Mouse (Mus musculus): ENCODE measurements at regions not wholly inside any gene's neighbourhood (a gene's known extent, or its start where the extent isn't known, plus 50 kb on each side); places are given as distances from the start of the nearest gene placed in this dataset.

GRCm38 (mm10) chr15:59805771-59806170 lies 210.6 kb downstream of the 4933412E24Rik start:
- H3K4me3 ChIP-seq, result no peak overlapping the region
- no peaks in the 10 kb centered on the region for H3K4me1 ChIP-seq
- H3K9ac ChIP-seq (replicated peaks), result no peak overlapping the region
- H3K27me3 ChIP-seq, result no peaks in the 10 kb centered on the region
- no peaks in the 10 kb centered on the region for H3K9me3 ChIP-seq
- WGBS, result 97% methylated on average over 2 of the region's 2 CpGs
- no peaks in the 10 kb centered on the region for H3K36me3 ChIP-seq
- ATAC-seq (replicated peaks), result no peak
- no peak overlapping the region for H3K27ac ChIP-seq (replicated peaks)
- no peak overlapping the region for H3K4me2 ChIP-seq (replicated peaks)

DNA sequence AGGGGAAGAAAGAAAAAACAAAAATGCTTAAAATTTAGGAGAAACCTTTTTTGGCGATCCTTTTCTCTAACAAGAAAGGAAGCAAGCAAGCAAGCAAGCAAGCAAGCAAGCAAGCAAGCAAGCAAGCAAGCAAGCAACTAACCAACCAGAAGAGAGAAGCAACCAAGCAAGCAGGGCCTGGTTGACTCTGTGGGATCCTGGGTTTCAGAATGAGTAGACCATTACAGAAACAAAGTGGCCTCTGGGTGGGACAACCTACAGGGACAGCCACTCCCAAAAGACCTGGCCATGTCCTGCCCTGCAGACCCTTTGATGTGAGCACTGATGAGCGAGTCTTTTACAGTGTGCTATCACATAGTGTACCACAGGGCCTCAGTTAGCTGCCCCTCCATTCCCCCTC lies 211.6 kb downstream of the 4933412E24Rik start:
- ATAC-seq (replicated peaks), result no peak
- H3K9me3 ChIP-seq, result no peaks in the 10 kb centered on the region
- 84% methylated on average over 2 of the region's 2 CpGs for WGBS
- no peaks in the 10 kb centered on the region for H3K27me3 ChIP-seq
- H3K27ac ChIP-seq (replicated peaks), result no peak overlapping the region
- H3K4me3 ChIP-seq, result no peak overlapping the region
- no peak overlapping the region for H3K4me2 ChIP-seq (replicated peaks)
- no peaks in the 10 kb centered on the region for H3K4me1 ChIP-seq
- H3K36me3 ChIP-seq, result no peaks in the 10 kb centered on the region
- no peak overlapping the region for H3K9ac ChIP-seq (replicated peaks)

- H3K4me1 ChIP-seq, result no peaks in the 10 kb centered on the region
- no peak overlapping the region for H3K4me3 ChIP-seq
- ATAC-seq (replicated peaks), result no peak
- H3K9ac ChIP-seq (replicated peaks), result no peak overlapping the region
- 88% methylated on average over 7 of the region's 7 CpGs for WGBS
- no peaks in the 10 kb centered on the region for H3K36me3 ChIP-seq
- H3K9me3 ChIP-seq, result no peaks in the 10 kb centered on the region
- no peak overlapping the region for H3K27ac ChIP-seq (replicated peaks)
- H3K27me3 ChIP-seq, result no peaks in the 10 kb centered on the region
- H3K4me2 ChIP-seq (replicated peaks), result no peak overlapping the region
These were observed 212.0 kb downstream of the 4933412E24Rik start for GRCm38 (mm10) chr15:59804394-59804793.

DNA sequence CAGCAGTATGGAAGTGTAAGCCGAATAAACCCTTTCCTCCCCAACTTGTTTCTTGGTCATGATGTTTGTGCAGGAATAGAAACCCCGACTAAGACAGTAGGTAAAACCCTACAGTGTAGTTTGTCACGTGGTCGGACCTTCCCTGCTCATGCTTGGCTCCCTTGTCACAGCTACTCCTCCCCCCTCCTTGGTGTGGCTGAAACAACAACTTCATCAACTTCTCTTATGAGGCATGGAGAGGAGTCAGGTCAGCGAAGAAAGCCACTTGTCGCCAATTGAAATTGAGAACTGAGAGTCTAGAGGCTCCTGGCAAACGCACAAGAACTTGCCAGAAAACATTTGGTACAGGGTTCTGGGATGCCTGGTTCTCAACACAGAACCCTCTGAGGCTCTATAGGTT lies 214.1 kb downstream of the 4933412E24Rik start:
- Histone ChIP-seq H3K27ac (replicated peaks) (no peak overlapping the region), H3K36me3 (no peaks in the 10 kb centered on the region), H3K27me3 (no peaks in the 10 kb centered on the region), H3K9ac (replicated peaks) (no peak overlapping the region), H3K4me1 (no peaks in the 10 kb centered on the region), H3K4me3 (no peak overlapping the region), H3K4me2 (replicated peaks) (no peak overlapping the region), H3K9me3 (no peaks in the 10 kb centered on the region)
- no peak for ATAC-seq (replicated peaks)
- WGBS, result 90% methylated on average over 7 of the region's 7 CpGs

- Histone ChIP-seq H3K4me3 (no peak overlapping the region), H3K36me3 (no peaks in the 10 kb centered on the region), H3K27ac (replicated peaks) (no peak overlapping the region), H3K4me1 (no peaks in the 10 kb centered on the region), H3K9me3 (no peaks in the 10 kb centered on the region), H3K9ac (replicated peaks) (no peak overlapping the region), H3K27me3 (no peaks in the 10 kb centered on the region), H3K4me2 (replicated peaks) (no peak overlapping the region)
- no peak for ATAC-seq (replicated peaks)
- WGBS, result 89% methylated on average over 3 of the region's 3 CpGs
These were observed 217.1 kb downstream of the 4933412E24Rik start for GRCm38 (mm10) chr15:59799124-59799815.

DNA sequence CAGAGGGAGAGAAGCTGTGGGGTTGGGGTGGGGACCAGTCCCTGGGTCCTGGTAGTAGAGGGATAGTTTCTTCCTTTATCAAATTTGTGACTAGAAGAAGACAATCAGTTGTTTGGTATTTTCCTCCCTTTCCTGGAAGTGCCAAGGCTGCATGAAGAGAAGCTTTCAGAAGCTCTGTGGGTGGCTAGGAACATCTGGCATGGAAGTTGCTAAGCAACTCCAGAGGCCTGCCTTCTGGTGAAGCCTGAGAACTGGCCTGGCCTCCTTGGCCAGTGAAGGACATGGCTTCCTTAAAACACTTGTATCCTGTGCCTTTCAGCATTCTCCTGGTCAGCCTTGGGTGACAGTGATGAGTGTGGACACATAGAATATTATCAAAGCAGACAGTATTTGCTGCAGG lies 217.9 kb downstream of the 4933412E24Rik start:
- no peaks in the 10 kb centered on the region for H3K9me3 ChIP-seq
- no peaks in the 10 kb centered on the region for H3K4me1 ChIP-seq
- ATAC-seq (replicated peaks), result no peak
- H3K4me2 ChIP-seq (replicated peaks), result no peak overlapping the region
- no peak overlapping the region for H3K9ac ChIP-seq (replicated peaks)
- no peaks in the 10 kb centered on the region for H3K36me3 ChIP-seq
- H3K4me3 ChIP-seq, result no peak overlapping the region
- H3K27me3 ChIP-seq, result no peaks in the 10 kb centered on the region
- no peak overlapping the region for H3K27ac ChIP-seq (replicated peaks)

GRCm38 (mm10) chr15:59795717-59796116 lies 220.7 kb downstream of the 4933412E24Rik start:
- Histone ChIP-seq H3K9ac (replicated peaks) (no peak overlapping the region), H3K27me3 (no peaks in the 10 kb centered on the region), H3K27ac (replicated peaks) (no peak overlapping the region), H3K4me3 (no peak overlapping the region), H3K4me2 (replicated peaks) (no peak overlapping the region), H3K9me3 (no peaks in the 10 kb centered on the region), H3K36me3 (no peaks in the 10 kb centered on the region), H3K4me1 (no peaks in the 10 kb centered on the region)
- no peak for ATAC-seq (replicated peaks)
- 94% methylated on average over 5 of the region's 5 CpGs for WGBS

DNA sequence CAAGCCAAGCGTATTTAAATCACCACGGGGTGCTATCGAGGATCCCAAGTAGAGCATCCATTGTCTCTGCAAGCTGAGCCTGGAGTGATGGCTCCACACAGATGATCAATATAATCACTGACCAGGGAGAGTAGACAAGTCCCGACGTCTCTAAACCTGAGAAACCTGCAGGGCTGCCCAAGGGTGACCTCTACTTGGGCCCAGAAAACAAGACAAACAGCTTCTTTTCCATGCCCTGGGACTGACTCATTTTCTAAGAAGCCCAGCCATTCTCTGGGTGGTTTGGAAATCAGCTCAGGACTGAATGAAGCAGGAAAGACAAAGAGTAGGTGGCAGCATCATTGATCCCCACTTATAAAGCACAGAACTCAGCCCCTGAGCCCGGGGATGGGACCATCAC lies 221.5 kb downstream of the 4933412E24Rik start:
- H3K36me3 ChIP-seq, result no peaks in the 10 kb centered on the region
- H3K4me3 ChIP-seq, result no peak overlapping the region
- no peaks in the 10 kb centered on the region for H3K27me3 ChIP-seq
- 85% methylated on average over 6 of the region's 6 CpGs for WGBS
- no peak overlapping the region for H3K9ac ChIP-seq (replicated peaks)
- H3K27ac ChIP-seq (replicated peaks), result no peak overlapping the region
- H3K4me2 ChIP-seq (replicated peaks), result no peak overlapping the region
- no peak for ATAC-seq (replicated peaks)
- no peaks in the 10 kb centered on the region for H3K4me1 ChIP-seq
- H3K9me3 ChIP-seq, result no peaks in the 10 kb centered on the region

DNA sequence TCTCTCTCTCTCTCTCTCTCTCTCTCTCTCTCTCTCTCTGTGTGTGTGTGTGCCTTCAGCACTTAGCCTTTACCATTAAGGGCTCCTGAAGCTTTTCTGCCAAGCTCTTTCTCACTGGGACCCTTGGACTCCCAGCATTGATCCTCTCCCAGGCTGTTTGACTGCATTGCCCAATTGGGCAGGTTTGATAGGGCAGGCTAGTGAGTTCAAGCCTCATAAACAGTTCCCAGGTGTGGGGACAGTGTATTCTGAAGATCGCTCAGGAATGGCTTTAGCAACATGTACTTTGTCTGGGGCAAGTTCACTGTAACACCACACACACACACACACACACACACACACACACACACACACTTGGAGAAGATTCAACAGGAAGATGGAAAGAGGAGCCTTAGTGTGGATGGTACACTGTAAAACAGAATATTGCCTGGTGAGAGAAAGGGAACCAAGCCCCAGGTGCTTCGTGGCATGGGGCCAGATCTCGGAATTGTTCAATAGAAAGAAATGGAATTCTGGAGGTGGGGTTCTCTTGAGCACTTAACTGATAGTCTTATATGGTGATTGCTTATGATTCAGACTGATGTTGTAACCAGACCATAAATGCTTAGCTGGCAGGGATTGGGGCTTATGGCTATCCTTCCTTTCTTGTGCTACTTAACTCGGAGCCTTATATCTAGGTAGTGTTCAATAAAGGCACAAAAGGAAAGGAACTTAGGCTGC lies 229.5 kb downstream of the 4933412E24Rik start:
- no peak for ATAC-seq (replicated peaks)
- Histone ChIP-seq H3K9me3 (no peaks in the 10 kb centered on the region), H3K36me3 (no peaks in the 10 kb centered on the region), H3K4me1 (peaks cover 17% of the 10 kb centered on the region), H3K4me2 (replicated peaks) (no peak overlapping the region), H3K4me3 (no peak overlapping the region), H3K9ac (replicated peaks) (no peak overlapping the region), H3K27ac (replicated peaks) (no peak overlapping the region), H3K27me3 (no peaks in the 10 kb centered on the region)
- 73% methylated on average over 4 of the region's 4 CpGs for WGBS

GRCm38 (mm10) chr15:59785981-59786380 lies 230.4 kb downstream of the 4933412E24Rik start:
- no peak overlapping the region for H3K4me3 ChIP-seq
- no peak for ATAC-seq (replicated peaks)
- peaks cover 17% of the 10 kb centered on the region for H3K4me1 ChIP-seq
- no peak overlapping the region for H3K9ac ChIP-seq (replicated peaks)
- WGBS, result 91% methylated on average over 5 of the region's 5 CpGs
- H3K27ac ChIP-seq (replicated peaks), result no peak overlapping the region
- H3K27me3 ChIP-seq, result no peaks in the 10 kb centered on the region
- no peaks in the 10 kb centered on the region for H3K36me3 ChIP-seq
- H3K9me3 ChIP-seq, result no peaks in the 10 kb centered on the region
- H3K4me2 ChIP-seq (replicated peaks), result no peak overlapping the region

GRCm38 (mm10) chr15:59784556-59784929 lies 231.9 kb downstream of the 4933412E24Rik start:
- no peak overlapping the region for H3K4me3 ChIP-seq
- H3K27me3 ChIP-seq, result no peaks in the 10 kb centered on the region
- no peaks in the 10 kb centered on the region for H3K36me3 ChIP-seq
- no peak overlapping the region for H3K9ac ChIP-seq (replicated peaks)
- no peak for ATAC-seq (replicated peaks)
- H3K4me1 ChIP-seq, result peaks cover 17% of the 10 kb centered on the region
- H3K4me2 ChIP-seq (replicated peaks), result no peak overlapping the region
- no peaks in the 10 kb centered on the region for H3K9me3 ChIP-seq
- H3K27ac ChIP-seq (replicated peaks), result no peak overlapping the region
- 44% methylated on average over 8 of the region's 8 CpGs for WGBS

DNA sequence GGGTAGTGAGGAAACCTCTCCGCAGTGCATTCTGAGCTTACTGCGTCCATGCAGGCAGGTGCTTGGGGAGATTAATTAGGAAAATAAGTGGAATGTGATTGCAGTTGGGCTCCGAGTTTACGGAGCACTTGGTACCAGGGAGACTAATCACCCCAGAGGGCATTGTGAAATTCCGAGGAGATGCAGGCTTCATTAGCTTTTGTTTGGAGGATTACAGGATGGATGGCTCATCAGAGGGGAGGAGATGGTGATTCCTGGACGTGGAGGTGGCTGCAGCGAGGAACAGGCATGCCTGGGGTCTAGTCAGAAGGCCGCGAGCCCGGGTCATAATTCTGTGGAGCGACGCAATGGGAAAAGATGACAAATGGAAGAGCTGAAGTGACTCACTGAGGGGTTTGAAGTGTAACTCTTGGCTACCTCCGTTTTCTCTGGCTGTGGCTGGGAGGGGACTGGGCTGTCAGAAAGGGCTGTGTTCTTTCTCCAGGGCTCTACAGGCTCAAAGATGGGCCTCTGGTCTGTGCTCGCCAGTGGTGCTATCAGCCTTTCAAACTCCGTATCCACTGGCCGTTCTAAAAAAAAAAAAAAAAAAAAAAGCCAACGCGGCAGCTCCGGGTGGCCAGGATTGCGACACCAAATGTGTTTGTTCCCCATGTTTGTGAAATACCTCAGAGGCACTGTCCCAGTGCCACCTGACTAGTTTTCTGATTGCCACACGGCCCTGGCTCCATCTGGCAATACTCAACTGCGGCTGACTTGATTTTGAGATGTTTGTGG lies 232.4 kb downstream of the 4933412E24Rik start:
- Histone ChIP-seq H3K4me2 (replicated peaks) (peak overlapping the region; percentile 47), H3K4me3 (peak overlapping the region; percentile 20), H3K27ac (replicated peaks) (no peak overlapping the region), H3K36me3 (no peaks in the 10 kb centered on the region), H3K4me1 (peaks cover 17% of the 10 kb centered on the region), H3K9me3 (no peaks in the 10 kb centered on the region), H3K27me3 (no peaks in the 10 kb centered on the region), H3K9ac (replicated peaks) (no peak overlapping the region)
- ATAC-seq (replicated peaks), result peak; percentile 55
- 9% methylated on average over 22 of the region's 22 CpGs for WGBS
